Mouse (Mus musculus) ES-Bruce4 (cell line): ENCODE measurements around the gene Smad3. TPM values are rescaled to one million over a fixed set of nuclear protein-coding genes. Genes with fewer than 3 reads are reported as not detected.

ENCODE experiments used
- H3K27ac ChIP-seq: 2 replicates; pipeline ENCODE4 v1.5.1; 2012; ENCODE audit warnings: low read length, inconsistent platforms; ENCODE audit not compliant: insufficient read depth
- H3K27me3 ChIP-seq: 2 replicates; pipeline ENCODE4 v1.6.1; 2012; ENCODE audit warnings: mild to moderate bottlenecking, low read length, inconsistent platforms; ENCODE audit not compliant: control insufficient read depth, poor library complexity, insufficient read depth, severe bottlenecking
- H3K36me3 ChIP-seq: 2 replicates; pipeline ENCODE4 v1.6.1; 2012; ENCODE audit warnings: inconsistent platforms, mild to moderate bottlenecking, low read length, moderate library complexity; ENCODE audit not compliant: control insufficient read depth, poor library complexity, insufficient read depth, severe bottlenecking
- H3K4me1 ChIP-seq: one replicate; pipeline ENCODE4 v1.8.1; 2011; ENCODE audit warnings: low read length; ENCODE audit not compliant: control insufficient read depth, insufficient read depth
- H3K4me3 ChIP-seq: 2 replicates; pipeline ENCODE4 v1.5.1; 2011; ENCODE audit warnings: low read depth, mild to moderate bottlenecking, low read length
- H3K9ac ChIP-seq: 2 replicates; pipeline ENCODE4 v1.6.1; 2012; ENCODE audit warnings: low read depth, mild to moderate bottlenecking, inconsistent platforms; ENCODE audit not compliant: poor library complexity, severe bottlenecking
- H3K9me3 ChIP-seq: replicated peaks from 2 replicates; pipeline ENCODE4 v1.6.1; 2012; ENCODE audit warnings: mild to moderate bottlenecking, low read length, inconsistent platforms; ENCODE audit not compliant: control insufficient read depth, poor library complexity, insufficient read depth, severe bottlenecking
- CTCF ChIP-seq: IDR thresholded peaks from one replicate; pipeline ENCODE4 v1.8.1; 2011; ENCODE audit warnings: low read depth, low read length
- EP300 ChIP-seq: IDR thresholded peaks from 2 replicates; pipeline ENCODE4 v1.6.1; 2011; ENCODE audit warnings: low read depth, low read length; ENCODE audit not compliant: insufficient read depth
- POLR2A ChIP-seq: IDR thresholded peaks from one replicate; pipeline ENCODE4 v1.8.1; 2011; ENCODE audit warnings: low read length; ENCODE audit not compliant: insufficient read depth
- polyA plus RNA-seq: library from polyadenylated mRNA; stranded (reverse); fragments of >200 nt; gene quantifications from 2 replicates; pipeline ENCODE4 v1.2.4, GENCODE M21; 2011; ENCODE audit warnings: low read depth; ENCODE audit not compliant: missing spikeins, insufficient read depth, insufficient read length

Smad3 gene
- polyA plus RNA-seq, 1 experiment: 25.7 TPM

DNA sequence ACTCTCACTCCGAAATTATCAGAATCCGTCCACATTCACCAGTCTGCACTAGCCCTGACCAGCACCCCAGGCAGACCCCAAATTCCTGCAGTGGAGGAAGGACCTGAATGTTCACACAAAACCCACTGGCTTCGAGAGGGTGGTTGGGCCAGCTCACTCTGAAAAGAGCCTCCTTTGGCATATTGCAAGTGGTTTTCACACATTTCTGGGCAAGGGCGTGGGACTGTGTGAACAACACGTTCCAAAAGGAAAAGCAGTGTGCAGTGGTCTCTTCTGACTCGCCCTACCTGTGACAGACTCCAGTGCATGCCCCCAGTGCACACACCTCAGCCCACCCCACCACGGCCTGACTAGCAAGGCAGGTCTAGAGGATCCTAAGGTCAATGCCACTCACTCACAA lies 35.4 kb downstream of the Smad3 start:
- Histone ChIP-seq H3K27me3 (no peaks in the 10 kb centered on the region), H3K4me3 (no peak overlapping the region), H3K27ac (no peak overlapping the region), H3K4me1 (no peaks in the 10 kb centered on the region), H3K36me3 (no peaks in the 10 kb centered on the region), H3K9me3 (no peaks in the 10 kb centered on the region), H3K9ac (no peak overlapping the region)
- no peak for TF ChIP-seq CTCF
- no peak for TF ChIP-seq EP300
- TF ChIP-seq POLR2A: no peak

GRCm38 (mm10) chr9:63721573-63722275 lies 36.1 kb downstream of the Smad3 start:
- H3K27me3 ChIP-seq: no peaks in the 10 kb centered on the region
- H3K9me3 ChIP-seq: no peaks in the 10 kb centered on the region
- H3K27ac ChIP-seq: no peak overlapping the region
- no peak overlapping the region for H3K9ac ChIP-seq
- TF ChIP-seq CTCF (no peak), POLR2A (no peak), EP300 (no peak)
- H3K4me1 ChIP-seq: no peaks in the 10 kb centered on the region
- no peak overlapping the region for H3K4me3 ChIP-seq
- H3K36me3 ChIP-seq: no peaks in the 10 kb centered on the region

DNA sequence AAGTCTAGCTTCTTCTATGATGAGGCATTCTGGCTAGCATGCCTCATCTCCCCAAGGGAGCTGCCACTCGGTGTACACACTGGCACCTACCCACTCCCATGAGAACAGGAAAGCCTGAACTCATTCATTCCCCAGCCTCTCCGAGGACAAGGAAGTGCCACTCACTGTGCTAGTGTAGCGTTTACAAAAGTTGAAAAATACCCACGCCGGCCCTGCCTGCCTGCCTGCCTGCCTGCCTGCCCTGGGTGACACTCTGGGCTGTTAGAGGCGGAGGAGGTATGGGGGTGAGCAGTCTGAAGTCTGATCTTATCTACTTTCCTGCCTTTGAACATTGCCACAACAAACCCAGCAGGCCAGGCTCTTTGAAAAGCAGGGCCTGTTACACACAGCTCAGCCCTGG lies 37.1 kb downstream of the Smad3 start:
- H3K36me3 ChIP-seq: no peaks in the 10 kb centered on the region

DNA sequence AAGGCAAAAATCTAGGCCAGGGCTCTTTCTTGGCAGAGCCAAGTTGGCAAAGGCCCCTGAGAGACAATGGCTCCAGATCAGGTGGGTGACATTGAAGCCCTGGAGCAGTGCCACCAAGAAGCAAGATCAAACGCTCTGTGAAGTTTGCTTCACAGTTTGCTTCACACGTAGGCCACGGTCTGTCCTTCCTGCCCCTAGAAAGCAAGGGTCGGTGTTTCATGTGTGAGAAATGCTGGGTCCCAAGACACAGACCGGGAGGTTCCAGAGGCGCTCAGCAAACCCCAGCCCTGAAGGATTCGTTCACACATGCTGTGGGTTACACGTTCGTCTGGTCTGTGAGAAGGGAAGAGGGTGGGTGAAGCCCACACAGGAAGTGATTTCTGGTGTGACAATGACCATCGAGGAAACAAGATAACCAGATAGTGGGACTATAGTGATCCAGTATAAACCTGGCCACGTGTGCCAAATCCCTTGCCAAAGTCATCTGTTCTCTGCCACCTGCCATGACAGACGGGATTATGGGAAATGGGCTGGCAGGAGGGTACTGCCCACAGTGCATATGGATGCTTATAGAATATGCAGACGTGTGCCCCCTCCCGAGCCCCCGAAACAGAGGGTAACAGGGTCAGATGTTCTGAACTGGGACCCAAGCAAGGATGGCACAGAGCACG lies 37.9 kb downstream of the Smad3 start:
- no peaks in the 10 kb centered on the region for H3K4me1 ChIP-seq
- H3K27ac ChIP-seq: no peak overlapping the region
- TF ChIP-seq POLR2A (no peak), CTCF (no peak), EP300 (no peak)
- H3K9ac ChIP-seq: no peak overlapping the region
- H3K4me3 ChIP-seq: no peak overlapping the region
- H3K27me3 ChIP-seq: no peaks in the 10 kb centered on the region
- no peaks in the 10 kb centered on the region for H3K9me3 ChIP-seq
- H3K36me3 ChIP-seq: no peaks in the 10 kb centered on the region

More for the DNA sequence above, 37.1 kb downstream of the Smad3 start:
- H3K9me3 ChIP-seq: no peaks in the 10 kb centered on the region
- H3K27me3 ChIP-seq: no peaks in the 10 kb centered on the region
- no peaks in the 10 kb centered on the region for H3K4me1 ChIP-seq
- no peak overlapping the region for H3K4me3 ChIP-seq
- TF ChIP-seq CTCF (no peak), POLR2A (no peak), EP300 (no peak)
- H3K9ac ChIP-seq: no peak overlapping the region
- no peak overlapping the region for H3K27ac ChIP-seq

- no peak overlapping the region for H3K4me3 ChIP-seq
- no peaks in the 10 kb centered on the region for H3K27me3 ChIP-seq
- H3K4me1 ChIP-seq: no peaks in the 10 kb centered on the region
- H3K36me3 ChIP-seq: no peaks in the 10 kb centered on the region
- no peak overlapping the region for H3K27ac ChIP-seq
- no peaks in the 10 kb centered on the region for H3K9me3 ChIP-seq
- TF ChIP-seq POLR2A (no peak), CTCF (no peak), EP300 (no peak)
- no peak overlapping the region for H3K9ac ChIP-seq
These were observed 38.9 kb downstream of the Smad3 start for GRCm38 (mm10) chr9:63718735-63719358.

- no peak overlapping the region for H3K9ac ChIP-seq
- H3K27me3 ChIP-seq: no peaks in the 10 kb centered on the region
- H3K27ac ChIP-seq: no peak overlapping the region
- no peaks in the 10 kb centered on the region for H3K36me3 ChIP-seq
- TF ChIP-seq EP300 (no peak), CTCF (no peak), POLR2A (no peak)
- H3K9me3 ChIP-seq: no peaks in the 10 kb centered on the region
- no peaks in the 10 kb centered on the region for H3K4me1 ChIP-seq
- no peak overlapping the region for H3K4me3 ChIP-seq
These were observed 39.6 kb downstream of the Smad3 start for GRCm38 (mm10) chr9:63718170-63718569.
